Mouse (Mus musculus) urinary bladder, adult 2 months (tissue): ENCODE measurements around the gene Prnp. TPM values are rescaled to one million over a fixed set of nuclear protein-coding genes. Genes with fewer than 3 reads are reported as not detected.

Source experiments
- polyA plus RNA-seq: library from polyadenylated mRNA; depleted of rRNA; stranded (reverse); fragments of >200 nt; gene quantifications from 2 replicates; pipeline ENCODE4 v1.2.3, GENCODE M21; 2012; rRNA removed

The Prnp gene
- polyA plus RNA-seq, 1 experiment = 161 TPM

Other genes starting within 250 kb of the Prnp start
- gene Erv3, start 50.2 kb upstream of the Prnp start, polyA plus RNA-seq = 0.33 and 0.37 TPM in 2 replicates
- 0.07 TPM in 1 of 2 replicates, not detected in the other for gene Prn, start within 50 bp of the Prnp start, polyA plus RNA-seq
- gene Prnd, start 40.9 kb downstream of the Prnp start, polyA plus RNA-seq = 0.90 and 1.2 TPM in 2 replicates
- gene Rassf2, start 120.3 kb downstream of the Prnp start, polyA plus RNA-seq = 6.6 and 13.8 TPM in 2 replicates
- 36.2 and 36.3 TPM in 2 replicates for gene Slc23a2, start 235.2 kb downstream of the Prnp start, polyA plus RNA-seq